Mouse (Mus musculus) frontal cortex, adult 2 months (tissue): ENCODE measurements at regions not wholly inside any gene's neighbourhood (a gene's known extent, or its start where the extent isn't known, plus 50 kb on each side); places are given as distances from the start of the nearest gene placed in this dataset.
A peak's percentile ranks its signal among the peaks of the same experiment; 100 is the strongest.

Experiments
- DNase-seq, 2 experiments: peaks; one replicate each; pipeline ENCODE4 v3.0.0; 2022; ENCODE audit warnings: low spot score in 1 of 2; ENCODE audit errors: extremely low spot score in 1 of 2

GRCm38 (mm10) chr11:56290651-56291578 is 250.1 kb upstream of the Nmur2 start:
- DNase-seq, result no peak

- peak; percentile 51 to 58 for DNase-seq
Measured at GRCm38 (mm10) chr11:56285575-56286260, 244.9 kb upstream of the Nmur2 start.

- peak in 1 of 2 experiments; percentile 42 for DNase-seq
Measured at GRCm38 (mm10) chr11:56281201-56281600, 240.4 kb upstream of the Nmur2 start.

- peak in 1 of 2 experiments; percentile 19 for DNase-seq
Measured at GRCm38 (mm10) chr11:56280216-56280615, 239.4 kb upstream of the Nmur2 start.

GRCm38 (mm10) chr11:56269915-56270493 is 229.2 kb upstream of the Nmur2 start:
- DNase-seq, result no peak

- DNase-seq, result no peak
Measured at GRCm38 (mm10) chr11:56262726-56263125, 221.9 kb upstream of the Nmur2 start.

GRCm38 (mm10) chr11:56256356-56256755 is 215.5 kb upstream of the Nmur2 start:
- no peak for DNase-seq

- peak; percentile 49 to 77 for DNase-seq
Measured at GRCm38 (mm10) chr11:56254437-56254836, 213.6 kb upstream of the Nmur2 start.

GRCm38 (mm10) chr11:56247333-56247823 is 206.6 kb upstream of the Nmur2 start:
- DNase-seq, result no peak

GRCm38 (mm10) chr11:56246549-56247332 is 205.9 kb upstream of the Nmur2 start:
- peak; percentile 72 to 83 for DNase-seq

GRCm38 (mm10) chr11:56244951-56245350 is 204.1 kb upstream of the Nmur2 start:
- peak; percentile 35 to 46 for DNase-seq

GRCm38 (mm10) chr11:56243447-56243846 is 202.6 kb upstream of the Nmur2 start:
- DNase-seq, result peak in 1 of 2 experiments; percentile 36

GRCm38 (mm10) chr11:56238745-56239144 is 197.9 kb upstream of the Nmur2 start:
- DNase-seq, result no peak

- peak in 1 of 2 experiments; percentile 43 for DNase-seq
Measured at GRCm38 (mm10) chr11:56224999-56225398, 184.2 kb upstream of the Nmur2 start.

GRCm38 (mm10) chr11:56215706-56216105 is 174.9 kb upstream of the Nmur2 start:
- peak in 1 of 2 experiments; percentile 26 for DNase-seq

GRCm38 (mm10) chr11:56201844-56202243 is 161.0 kb upstream of the Nmur2 start:
- no peak for DNase-seq

GRCm38 (mm10) chr11:56195316-56195715 is 154.5 kb upstream of the Nmur2 start:
- DNase-seq, result peak; percentile 8 to 42

- DNase-seq, result no peak
Measured at GRCm38 (mm10) chr11:56193426-56193825, 152.6 kb upstream of the Nmur2 start.

- no peak for DNase-seq
Measured at GRCm38 (mm10) chr11:56173895-56174294, 133.1 kb upstream of the Nmur2 start.

GRCm38 (mm10) chr11:56173246-56173645 is 132.4 kb upstream of the Nmur2 start:
- DNase-seq, result peak in 1 of 2 experiments; percentile 65
